Mouse (Mus musculus) stomach, embryonic 16.5 days (tissue): ENCODE results near the gene Fam180a. TPM values are rescaled to one million over a fixed set of nuclear protein-coding genes. Genes with fewer than 3 reads are reported as not detected.

Source experiments
- ATAC-seq: fragments of 200-750 bp; cut with Nextera tagmentation; 2 replicates; pipeline ENCODE4 v1.8.0; 2017; ENCODE audit warnings: moderate number of reproducible peaks, moderate TSS enrichment; ENCODE audit not compliant: insufficient read depth, low FRiP score
- H3K27ac ChIP-seq: fragments of 300-500 bp; sonication (generic); 2 replicates; pipeline ENCODE4 v1.5.1; 2014; ENCODE audit warnings: low read length
- H3K27me3 ChIP-seq: fragments of 300-500 bp; sonication (generic); 2 replicates; pipeline ENCODE4 v1.6.1; 2014; ENCODE audit warnings: low read length, control low read depth, mixed read lengths; ENCODE audit not compliant: control insufficient read depth, insufficient read depth
- H3K36me3 ChIP-seq: fragments of 300-500 bp; sonication (generic); 2 replicates; pipeline ENCODE4 v1.6.1; 2014; ENCODE audit warnings: low read length; ENCODE audit not compliant: control insufficient read depth, insufficient read depth
- H3K4me1 ChIP-seq: fragments of 300-500 bp; sonication (generic); 2 replicates; pipeline ENCODE4 v1.6.1; 2014; ENCODE audit warnings: low read length, control low read depth, mixed read lengths; ENCODE audit not compliant: control insufficient read depth, insufficient read depth
- H3K4me2 ChIP-seq: fragments of 300-500 bp; sonication (generic); 2 replicates; pipeline ENCODE4 v1.6.1; 2014; ENCODE audit warnings: low read depth, low read length, mixed read lengths
- H3K4me3 ChIP-seq: fragments of 300-500 bp; sonication (generic); replicated peaks from 2 replicates; pipeline ENCODE4 v1.5.1; 2014; ENCODE audit warnings: mild to moderate bottlenecking, low read length
- H3K9ac ChIP-seq: fragments of 300-500 bp; sonication (generic); 2 replicates; pipeline ENCODE4 v1.6.1; 2014; ENCODE audit warnings: low read length
- H3K9me3 ChIP-seq: fragments of 300-500 bp; sonication (generic); replicated peaks from 2 replicates; pipeline ENCODE4 v1.6.1; 2016; ENCODE audit warnings: low read length, control low read depth; ENCODE audit not compliant: control insufficient read depth
- WGBS: fragments of 180-500 bp; shearing (Covaris S2); extraction: QIAGEN DNeasy Blood & Tissue Kit; methylation state at CpG from one replicate; pipeline ENCODE4 v1.1.7; 2014; 5-methylcytosine and 5-hydroxymethylcytosine counted together
- polyA plus RNA-seq: library from polyadenylated mRNA; unstranded; fragments of >200 nt; fragmentation: Nextera tagmentation; extraction: Ambion mirVana; gene quantifications from 2 replicates; pipeline ENCODE4 v1.2.1, GENCODE M21; 2015

Fam180a gene
- polyA plus RNA-seq, 1 experiment from 2014 or later = 1.9 TPM

- Histone ChIP-seq H3K4me2 (no peak overlapping the region), H3K9me3 (no peaks in the 10 kb centered on the region), H3K27me3 (no peaks in the 10 kb centered on the region), H3K4me1 (no peaks in the 10 kb centered on the region), H3K9ac (no peak overlapping the region), H3K4me3 (no peak overlapping the region), H3K27ac (no peak overlapping the region), H3K36me3 (no peaks in the 10 kb centered on the region)
- WGBS = 71% methylated on average over 9 of the region's 9 CpGs
- ATAC-seq = no peak
Measured at GRCm38 (mm10) chr6:35324306-35324705, 1.6 kb downstream of the Fam180a start.

GRCm38 (mm10) chr6:35323046-35323445 is 2.9 kb downstream of the Fam180a start:
- Histone ChIP-seq H3K27me3 (no peaks in the 10 kb centered on the region), H3K4me2 (no peak overlapping the region), H3K27ac (no peak overlapping the region), H3K9me3 (no peaks in the 10 kb centered on the region), H3K36me3 (no peaks in the 10 kb centered on the region), H3K4me1 (no peaks in the 10 kb centered on the region), H3K9ac (no peak overlapping the region), H3K4me3 (no peak overlapping the region)
- peak; percentile 47; the same call in 1 of the 2 replicates for ATAC-seq
- 64% methylated on average over 1 of the region's 1 CpGs for WGBS

GRCm38 (mm10) chr6:35321105-35321504 is 4.8 kb downstream of the Fam180a start:
- Histone ChIP-seq H3K4me2 (no peak overlapping the region), H3K36me3 (no peaks in the 10 kb centered on the region)

DNA sequence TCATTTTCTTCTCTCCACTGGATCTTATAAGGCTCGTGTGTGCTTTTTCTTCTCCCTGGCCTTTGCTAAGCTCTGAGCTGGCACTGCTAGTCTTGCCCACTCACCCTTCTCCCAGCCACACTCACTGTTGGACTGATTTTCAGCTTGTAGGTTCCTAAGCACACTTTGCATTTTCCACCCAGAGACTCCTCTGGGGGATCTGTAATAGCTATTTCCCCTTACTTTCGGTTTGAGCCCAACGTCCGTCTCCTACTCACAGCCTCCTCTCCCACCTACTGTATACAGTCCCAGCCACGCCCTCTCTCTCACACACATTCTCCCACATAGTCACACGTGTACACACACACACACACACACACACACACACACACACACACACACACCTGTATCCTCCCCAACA is 6.1 kb downstream of the Fam180a start:
- Histone ChIP-seq H3K9ac (no peak overlapping the region), H3K4me2 (no peak overlapping the region), H3K27me3 (no peaks in the 10 kb centered on the region), H3K4me1 (no peaks in the 10 kb centered on the region), H3K27ac (no peak overlapping the region), H3K9me3 (no peaks in the 10 kb centered on the region), H3K4me3 (no peak overlapping the region), H3K36me3 (no peaks in the 10 kb centered on the region)
- 68% methylated on average over 6 of the region's 6 CpGs for WGBS
- no peak for ATAC-seq

More at GRCm38 (mm10) chr6:35321105-35321504, 4.8 kb downstream of the Fam180a start:
- Histone ChIP-seq H3K27ac (no peak overlapping the region), H3K9ac (no peak overlapping the region), H3K9me3 (no peaks in the 10 kb centered on the region), H3K4me3 (no peak overlapping the region), H3K4me1 (no peaks in the 10 kb centered on the region), H3K27me3 (no peaks in the 10 kb centered on the region)
- no peak for ATAC-seq
- 57% methylated on average over 4 of the region's 4 CpGs for WGBS

- Histone ChIP-seq H3K4me1 (no peaks in the 10 kb centered on the region), H3K4me2 (no peak overlapping the region), H3K36me3 (no peaks in the 10 kb centered on the region), H3K4me3 (no peak overlapping the region), H3K27ac (no peak overlapping the region), H3K9me3 (no peaks in the 10 kb centered on the region), H3K9ac (no peak overlapping the region), H3K27me3 (no peaks in the 10 kb centered on the region)
- no peak for ATAC-seq
- 91% methylated on average over 8 of the region's 8 CpGs for whole genome bisulfite sequencing
Measured at GRCm38 (mm10) chr6:35313520-35313919, 12.4 kb downstream of the Fam180a start.

- no peak overlapping the region for H3K4me2 ChIP-seq
- no peak for ATAC-seq
- no peaks in the 10 kb centered on the region for H3K4me1 ChIP-seq
- no peaks in the 10 kb centered on the region for H3K27me3 ChIP-seq
- no peaks in the 10 kb centered on the region for H3K36me3 ChIP-seq
- no peak overlapping the region for H3K27ac ChIP-seq
- H3K9me3 ChIP-seq = no peaks in the 10 kb centered on the region
- H3K9ac ChIP-seq = no peak overlapping the region
- H3K4me3 ChIP-seq = no peak overlapping the region
- 51% methylated on average over 7 of the region's 7 CpGs for WGBS
Measured at GRCm38 (mm10) chr6:35309406-35309805, 16.5 kb downstream of the Fam180a start.

DNA sequence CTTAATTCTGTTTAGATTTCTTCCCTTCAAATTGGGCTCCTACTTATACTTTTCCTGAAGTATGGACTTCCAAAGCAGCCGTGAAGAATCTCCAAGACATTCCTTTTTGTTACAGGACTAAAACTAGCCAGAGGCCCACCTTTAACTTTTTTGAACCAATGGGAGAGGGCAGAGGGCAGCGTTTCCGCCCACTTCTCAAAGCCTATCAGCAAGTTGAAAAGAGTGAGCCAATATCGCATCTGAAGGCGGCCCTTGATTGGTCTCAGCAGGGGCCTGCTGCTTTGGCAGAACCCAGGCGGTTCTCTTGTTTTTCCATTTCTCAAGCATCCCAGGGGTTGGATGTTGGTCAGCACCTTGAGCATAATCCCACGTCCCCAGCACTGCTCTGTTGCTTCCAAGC is 17.9 kb downstream of the Fam180a start, which contains the start of gene Slc13a4:
Slc13a4 (minus strand) TSS at position 95 of the 400 bp plus-strand sequence.
- H3K27me3 ChIP-seq = no peaks in the 10 kb centered on the region
- H3K4me3 ChIP-seq = no peak within 1 kb of the TSS
- no peak for ATAC-seq
- no peaks in the 10 kb centered on the region for H3K4me1 ChIP-seq
- no peak within 1 kb of the TSS for H3K4me2 ChIP-seq
- WGBS = 42% methylated on average over 7 of the region's 7 CpGs
- H3K9me3 ChIP-seq = no peaks in the 10 kb centered on the region
- no peaks in the 10 kb centered on the region for H3K36me3 ChIP-seq
- no peak within 1 kb of the TSS for H3K27ac ChIP-seq
- no peak within 1 kb of the TSS for H3K9ac ChIP-seq

GRCm38 (mm10) chr6:35307136-35307535 is 18.8 kb downstream of the Fam180a start:
- no peaks in the 10 kb centered on the region for H3K4me1 ChIP-seq
- H3K4me3 ChIP-seq = no peak overlapping the region
- H3K27ac ChIP-seq = no peak overlapping the region
- no peaks in the 10 kb centered on the region for H3K9me3 ChIP-seq
- WGBS = 76% methylated on average over 13 of the region's 13 CpGs
- no peak overlapping the region for H3K9ac ChIP-seq
- H3K27me3 ChIP-seq = no peaks in the 10 kb centered on the region
- no peak overlapping the region for H3K4me2 ChIP-seq
- ATAC-seq = no peak
- no peaks in the 10 kb centered on the region for H3K36me3 ChIP-seq

DNA sequence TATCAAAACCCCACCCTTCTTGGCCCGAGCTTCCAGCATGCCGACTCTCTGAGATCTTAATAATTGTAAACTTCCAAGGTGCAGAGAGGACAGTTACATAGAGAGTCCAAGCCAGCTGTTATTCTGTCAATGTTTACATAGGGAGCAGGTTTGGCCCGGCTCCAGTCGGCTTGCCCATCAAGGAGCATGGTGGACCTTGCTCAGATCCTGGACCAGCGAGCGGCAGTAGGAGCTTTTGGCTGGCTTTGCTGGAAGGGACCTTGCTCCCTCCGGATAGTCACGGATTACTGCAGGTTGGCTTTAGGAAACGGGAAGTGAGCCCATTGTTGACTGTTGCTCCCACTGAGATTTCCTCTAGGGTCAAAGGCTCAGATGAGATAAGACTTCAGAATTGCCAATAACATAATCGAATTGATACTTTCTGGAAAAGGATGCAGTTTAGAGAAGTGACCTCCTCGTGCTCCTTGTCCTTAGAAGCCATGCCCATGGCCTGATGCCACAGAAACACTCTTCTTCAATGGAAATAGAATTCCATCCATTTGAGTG is 22.5 kb downstream of the Fam180a start:
- H3K27ac ChIP-seq = no peak overlapping the region
- H3K27me3 ChIP-seq = no peaks in the 10 kb centered on the region
- H3K4me2 ChIP-seq = no peak overlapping the region
- no peak overlapping the region for H3K4me3 ChIP-seq
- no peaks in the 10 kb centered on the region for H3K36me3 ChIP-seq
- ATAC-seq = no peak; the same call in 1 of the 2 replicates
- no peaks in the 10 kb centered on the region for H3K9me3 ChIP-seq
- WGBS = 42% methylated on average over 11 of the region's 11 CpGs
- H3K4me1 ChIP-seq = no peaks in the 10 kb centered on the region
- no peak overlapping the region for H3K9ac ChIP-seq
